In genomic region chr3:42867370-42867769, GRCm38 (mm10) we compare ENCODE assay signal across 18 mouse cellular contexts.
"Had no signal": no experiment of that assay in that cellular context is flagged by ENCODE, and none has a peak within 500 bp of the region (broad histone marks: within the 10 kb centered on the region; RNA-seq: fewer than 3 reads in every experiment).

No protein-coding gene starts in this region.

- DNase-seq: liver, postnatal 0 days; lung, embryonic 14.5 days; lung, postnatal 10 days; lung, postnatal 4 days; midbrain, embryonic 14.5 days; retina, postnatal 1 day; right cerebral cortex, adult 18-20 months; right cerebral cortex, postnatal 25 days; right cerebral cortex, postnatal 4 days; spleen, adult 18-20 months; thymus, adult 18-20 months; thymus, postnatal 14 days; thymus, postnatal 36 days had no signal

- H3K27me3 ChIP-seq: midbrain, embryonic 12.5 days; neural tube, embryonic 13.5 days; neural tube, embryonic 15.5 days had no signal

- ATAC-seq: liver, postnatal 0 days; midbrain, embryonic 16.5 days had no signal

- H3K36me3 ChIP-seq: midbrain, embryonic 10.5 days; midbrain, embryonic 12.5 days; neural tube, embryonic 13.5 days; neural tube, embryonic 15.5 days had no signal

- H3K4me1 ChIP-seq: midbrain, embryonic 10.5 days; midbrain, embryonic 12.5 days; neural tube, embryonic 13.5 days; neural tube, embryonic 15.5 days had no signal

- H3K9me3 ChIP-seq: midbrain, embryonic 10.5 days; midbrain, embryonic 12.5 days; neural tube, embryonic 13.5 days; neural tube, embryonic 15.5 days had no signal

- H3K4me3 ChIP-seq: midbrain, embryonic 10.5 days; midbrain, embryonic 12.5 days; neural tube, embryonic 13.5 days; neural tube, embryonic 15.5 days had no signal

- H3K4me2 ChIP-seq: lung, embryonic 14.5 days; midbrain, embryonic 12.5 days; neural tube, embryonic 13.5 days; neural tube, embryonic 15.5 days had no signal

- H3K27ac ChIP-seq: midbrain, embryonic 10.5 days; midbrain, embryonic 12.5 days; neural tube, embryonic 13.5 days; neural tube, embryonic 15.5 days had no signal

- H3K9ac ChIP-seq: liver, postnatal 0 days; lung, embryonic 14.5 days; midbrain, embryonic 12.5 days; neural tube, embryonic 13.5 days; neural tube, embryonic 15.5 days had no signal
